Mouse (Mus musculus) midbrain, postnatal 0 days (tissue): ENCODE data around the gene Dip2a. TPM values are rescaled to one million over a fixed set of nuclear protein-coding genes. Genes with fewer than 3 reads are reported as not detected.

Experiments used
- ATAC-seq: fragments of 200-750 bp; cut with Nextera tagmentation; 2 replicates; pipeline ENCODE4 v1.8.0; 2017; ENCODE audit warnings: moderate number of reproducible peaks, mild to moderate bottlenecking, moderate TSS enrichment, moderate library complexity; ENCODE audit not compliant: low FRiP score
- DNase-seq: peaks from one replicate; pipeline ENCODE4 v3.0.0-alpha.2; 2015; ENCODE audit warnings: low spot score
- H3K27ac ChIP-seq: fragments of 300-500 bp; sonication (generic); 2 replicates; pipeline ENCODE4 v1.5.1; 2014; ENCODE audit warnings: low read depth, mild to moderate bottlenecking, low read length, mixed read lengths
- H3K27me3 ChIP-seq: fragments of 300-500 bp; sonication (generic); 2 replicates; pipeline ENCODE4 v1.6.1; 2014; ENCODE audit warnings: low read length, control low read depth, mixed read lengths; ENCODE audit not compliant: insufficient read depth
- H3K36me3 ChIP-seq: fragments of 300-500 bp; sonication (generic); 2 replicates; pipeline ENCODE4 v1.6.1; 2014; ENCODE audit warnings: low read length, control low read depth, mixed read lengths; ENCODE audit not compliant: insufficient read depth
- H3K4me1 ChIP-seq: fragments of 300-500 bp; sonication (generic); 2 replicates; pipeline ENCODE4 v1.6.1; 2014; ENCODE audit warnings: mild to moderate bottlenecking, control low read depth, antibody characterized with exemption, low read length, mixed read lengths; ENCODE audit not compliant: insufficient read depth
- H3K4me2 ChIP-seq: fragments of 300-500 bp; sonication (generic); 2 replicates; pipeline ENCODE4 v1.6.1; 2014; ENCODE audit warnings: low read depth, mild to moderate bottlenecking, low read length, mixed read lengths; ENCODE audit not compliant: poor library complexity, severe bottlenecking
- H3K4me3 ChIP-seq: fragments of 300-500 bp; sonication (generic); 2 replicates; pipeline ENCODE4 v1.5.1; 2014; ENCODE audit warnings: low read depth, mild to moderate bottlenecking, low read length, moderate library complexity
- H3K9ac ChIP-seq: fragments of 300-500 bp; sonication (generic); replicated peaks from 2 replicates; pipeline ENCODE4 v1.6.1; 2014; ENCODE audit warnings: mild to moderate bottlenecking, low read length, moderate library complexity, mixed read lengths; ENCODE audit not compliant: poor library complexity, severe bottlenecking
- H3K9me3 ChIP-seq: fragments of 300-500 bp; sonication (generic); 2 replicates; pipeline ENCODE4 v1.6.1; 2016; ENCODE audit warnings: low read length, control low read depth
- CTCF ChIP-seq: IDR thresholded peaks from 2 replicates; pipeline ENCODE4 v1.5.1; 2016; ENCODE audit warnings: antibody characterized with exemption, mild to moderate bottlenecking
- WGBS: fragments of 180-500 bp; shearing (Covaris S2); extraction: QIAGEN DNeasy Blood & Tissue Kit; methylation state at CpG from one replicate; pipeline ENCODE4 v1.1.7; 2014; 5-methylcytosine and 5-hydroxymethylcytosine counted together
- polyA plus RNA-seq: library from polyadenylated mRNA; unstranded; fragments of >200 nt; fragmentation: Nextera tagmentation; extraction: Ambion mirVana; gene quantifications from 2 replicates; pipeline ENCODE4 v1.2.1, GENCODE M21; 2015
- total RNA-seq: library from RNA; depleted of rRNA; stranded (reverse); fragments of >200 nt; gene quantifications from 2 replicates; pipeline ENCODE4 v1.2.3, GENCODE M21; 2014

Gene Dip2a
- total and polyA plus RNA-seq, 2 experiments from 2014 or later: 12.9 to 57.0 TPM

DNA sequence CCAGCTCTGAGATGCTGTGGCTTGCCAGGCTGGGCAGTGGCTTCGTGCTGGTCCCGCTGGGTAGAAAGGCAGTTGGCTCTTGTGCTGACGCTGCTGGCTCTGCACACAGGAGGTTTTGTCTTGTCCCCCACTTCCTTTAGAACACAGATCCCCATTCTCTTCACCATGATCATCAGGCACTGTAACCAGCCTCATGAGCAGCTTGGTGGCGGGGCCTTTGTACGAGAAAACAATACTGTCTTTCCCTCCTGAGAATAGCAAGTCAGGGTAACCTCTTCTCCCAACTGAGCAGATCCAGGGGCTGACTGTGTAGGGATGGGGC, 96.5 kb downstream of the Dip2a start:
- ATAC-seq: no peak
- H3K4me3 ChIP-seq: no peak overlapping the region
- TF ChIP-seq CTCF: no peak
- no peaks in the 10 kb centered on the region for H3K36me3 ChIP-seq
- H3K27me3 ChIP-seq: no peaks in the 10 kb centered on the region
- H3K4me1 ChIP-seq: no peaks in the 10 kb centered on the region
- WGBS: 64% methylated on average over 5 of the region's 5 CpGs
- no peaks in the 10 kb centered on the region for H3K9me3 ChIP-seq
- no peak overlapping the region for H3K27ac ChIP-seq
- no peak overlapping the region for H3K9ac ChIP-seq
- H3K4me2 ChIP-seq: no peak overlapping the region
- no peak for DNase-seq

- Histone ChIP-seq H3K36me3 (no peaks in the 10 kb centered on the region), H3K4me1 (no peaks in the 10 kb centered on the region), H3K9ac (no peak overlapping the region), H3K27me3 (no peaks in the 10 kb centered on the region), H3K4me3 (no peak overlapping the region), H3K4me2 (no peak overlapping the region), H3K9me3 (no peaks in the 10 kb centered on the region), H3K27ac (no peak overlapping the region)
- ATAC-seq (no peak), DNase-seq (no peak)
- TF ChIP-seq CTCF: no peak
- WGBS: 31% methylated on average over 21 of the region's 21 CpGs
Observed at GRCm38 (mm10) chr10:76247960-76248646, 97.0 kb downstream of the Dip2a start.

DNA sequence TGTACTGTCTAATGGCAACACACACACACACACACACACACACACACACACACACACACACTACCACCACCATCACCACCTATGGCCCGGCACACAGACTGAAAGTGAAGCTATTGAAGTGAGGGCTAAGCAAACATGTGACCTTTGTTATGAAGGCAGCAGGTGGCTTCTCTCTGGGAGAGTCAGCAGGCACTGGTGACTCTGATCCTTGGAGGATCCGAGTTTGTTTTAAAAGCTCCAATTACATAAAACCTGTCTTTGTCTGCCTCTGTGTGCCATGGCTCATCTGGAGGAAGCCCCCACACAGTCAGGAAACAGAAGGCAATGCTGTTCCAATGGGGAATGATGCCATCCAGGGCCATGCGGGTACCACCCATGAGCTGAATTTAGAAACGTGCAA, 98.5 kb downstream of the Dip2a start:
- Histone ChIP-seq H3K9ac (no peak overlapping the region), H3K4me2 (no peak overlapping the region), H3K4me3 (no peak overlapping the region), H3K27ac (no peak overlapping the region), H3K9me3 (no peaks in the 10 kb centered on the region), H3K27me3 (no peaks in the 10 kb centered on the region), H3K4me1 (no peaks in the 10 kb centered on the region), H3K36me3 (no peaks in the 10 kb centered on the region)
- TF ChIP-seq CTCF: no peak
- no peak for DNase-seq
- ATAC-seq: no peak
- 59% methylated on average over 4 of the region's 4 CpGs for WGBS

DNA sequence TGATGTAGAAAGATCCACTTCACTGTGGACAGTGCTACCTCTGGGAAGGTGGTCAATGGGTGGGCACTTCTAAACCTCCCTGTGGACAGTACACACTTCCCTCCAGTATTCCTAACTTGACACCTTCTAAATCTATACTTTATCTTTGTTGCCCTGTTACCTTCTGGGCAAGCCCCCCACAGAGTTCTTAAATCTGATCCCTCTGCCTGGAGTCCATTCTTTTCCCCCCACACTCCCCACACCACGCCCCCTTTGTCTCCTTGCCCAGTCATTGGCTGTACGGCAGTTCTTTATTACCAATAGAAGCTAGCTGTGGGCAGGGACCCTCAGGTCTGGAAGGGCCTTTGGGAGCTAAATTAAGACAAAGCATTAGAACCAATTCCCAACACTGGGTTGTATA, 100.0 kb downstream of the Dip2a start:
- Histone ChIP-seq H3K4me3 (no peak overlapping the region), H3K27ac (no peak overlapping the region), H3K4me2 (no peak overlapping the region), H3K27me3 (no peaks in the 10 kb centered on the region), H3K4me1 (no peaks in the 10 kb centered on the region), H3K36me3 (no peaks in the 10 kb centered on the region), H3K9ac (no peak overlapping the region), H3K9me3 (no peaks in the 10 kb centered on the region)
- no peak for TF ChIP-seq CTCF
- 80% methylated on average over 2 of the region's 2 CpGs for WGBS
- no peak for ATAC-seq
- no peak for DNase-seq

DNA sequence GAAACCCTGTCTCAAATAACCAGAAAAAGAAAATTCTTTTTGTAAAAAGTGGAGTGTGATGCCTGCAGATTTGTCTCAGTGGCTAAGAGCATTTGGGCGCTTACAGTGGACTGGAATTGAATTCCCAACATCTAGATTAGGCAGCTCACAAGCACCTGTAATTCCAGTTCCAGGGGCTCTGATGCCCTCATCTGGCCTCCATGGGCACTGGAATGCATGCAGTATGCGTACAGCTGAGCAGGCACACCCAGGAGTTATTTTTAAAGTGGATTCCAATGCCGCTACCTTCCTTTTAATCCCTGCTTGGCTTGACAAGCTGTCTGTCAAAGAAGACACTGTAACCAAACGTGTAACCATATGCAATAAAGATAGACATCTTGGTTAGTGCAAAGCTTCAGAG, 105.7 kb downstream of the Dip2a start:
- H3K36me3 ChIP-seq: 0 out of 2 replicates have a peak, but pooled peaks cover 4% of the 10 kb centered on the region
- H3K4me2 ChIP-seq: no peak overlapping the region
- H3K9me3 ChIP-seq: no peaks in the 10 kb centered on the region
- no peak overlapping the region for H3K9ac ChIP-seq
- DNase-seq (no peak), ATAC-seq (no peak)
- 69% methylated on average over 4 of the region's 4 CpGs for WGBS
- no peak overlapping the region for H3K4me3 ChIP-seq
- TF ChIP-seq CTCF: no peak
- peaks cover 4% of the 10 kb centered on the region; the same call in 1 of the 2 replicates for H3K4me1 ChIP-seq
- H3K27me3 ChIP-seq: no peaks in the 10 kb centered on the region
- H3K27ac ChIP-seq: no peak overlapping the region

DNA sequence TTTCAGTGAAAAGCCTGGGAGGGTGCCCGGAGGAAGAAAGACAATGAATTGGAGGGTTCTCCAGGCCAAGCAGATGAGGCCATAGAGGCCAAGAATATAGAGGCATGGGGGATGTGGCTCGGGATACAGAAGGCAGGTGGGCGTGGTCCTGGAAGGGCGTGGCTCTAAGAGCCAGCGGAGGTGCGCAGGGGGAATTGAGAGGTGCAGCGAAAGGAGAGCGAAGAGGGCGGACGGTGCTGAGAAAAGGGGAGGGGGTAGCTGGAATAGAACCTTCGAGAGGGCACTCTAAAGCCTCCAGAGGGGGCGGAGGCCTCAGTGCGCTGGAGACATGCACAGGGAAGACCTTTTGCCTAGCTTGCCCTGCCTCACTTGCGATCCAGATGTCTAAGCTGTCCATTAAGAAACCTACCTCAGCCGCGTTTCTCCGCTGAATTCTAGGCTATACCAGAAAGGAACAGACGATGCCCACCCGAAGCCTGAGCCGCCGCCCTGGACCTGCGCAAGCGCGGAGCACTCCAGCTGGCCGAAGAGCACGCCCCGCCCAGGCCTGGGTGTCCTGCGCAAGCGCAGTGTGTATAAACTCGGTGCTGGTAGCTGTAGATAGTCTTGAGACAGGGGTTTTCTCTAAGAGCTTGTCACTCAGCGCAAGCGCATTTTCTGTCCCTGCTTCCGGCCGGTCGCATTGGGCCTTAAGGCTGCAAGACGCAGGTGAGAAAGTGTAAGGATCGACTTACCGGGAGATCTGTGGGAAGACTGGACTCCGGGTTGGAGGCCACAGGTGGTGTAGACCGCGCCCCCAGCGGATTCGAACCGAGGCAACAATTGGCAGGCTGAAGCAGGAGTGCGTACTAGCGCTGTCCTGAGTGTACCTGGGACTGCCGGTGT, 107.5 kb downstream of the Dip2a start, which contains the start of gene Prmt2:
Gene Prmt2, minus strand, starts transcription at position 525 of the 885 bp plus-strand sequence.
- TF ChIP-seq CTCF: peak; percentile 55
- under 1% methylated on average over 47 of the region's 47 CpGs for WGBS

More for the DNA sequence above, 107.5 kb downstream of the Dip2a start, which contains the start of gene Prmt2:
- ATAC-seq: peak; percentile 98
- no peaks in the 10 kb centered on the region for H3K9me3 ChIP-seq
- H3K36me3 ChIP-seq: 0 out of 2 replicates have a peak, but pooled peaks cover 4% of the 10 kb centered on the region
- peaks cover 4% of the 10 kb centered on the region; the same call in 1 of the 2 replicates for H3K4me1 ChIP-seq
- H3K27me3 ChIP-seq: no peaks in the 10 kb centered on the region
- peak; percentile 98 for DNase-seq
- peak within 1 kb of the TSS; percentile 66 for H3K4me2 ChIP-seq
- peak within 1 kb of the TSS; percentile 93 for H3K9ac ChIP-seq
- H3K4me3 ChIP-seq: peak within 1 kb of the TSS; percentile 75
- peak within 1 kb of the TSS; percentile 89 for H3K27ac ChIP-seq
